Mouse (Mus musculus) liver, embryonic 14.5 days (tissue): ENCODE results near the gene Sh3gl3. TPM values are rescaled to one million over a fixed set of nuclear protein-coding genes. Genes with fewer than 3 reads are reported as not detected.

Experiments
- ATAC-seq: fragments of 200-750 bp; cut with Nextera tagmentation; 2 replicates; pipeline ENCODE4 v1.8.0; 2017; ENCODE audit warnings: moderate number of reproducible peaks, mild to moderate bottlenecking, moderate library complexity; ENCODE audit not compliant: insufficient read depth
- DNase-seq, 3 experiments: peaks; one replicate each; pipeline ENCODE4 v3.0.0-alpha.2; 2012 to 2013; ENCODE audit warnings: low read depth in 3 of 3, low spot score in 3 of 3
- H3K27ac ChIP-seq: fragments of 300-500 bp; sonication (generic); 2 replicates; pipeline ENCODE4 v1.5.1; 2014; ENCODE audit warnings: moderate library complexity, mild to moderate bottlenecking, control low read depth, inconsistent platforms
- H3K27me3 ChIP-seq: fragments of 300-500 bp; sonication (generic); 2 replicates; pipeline ENCODE4 v1.6.1; 2014; ENCODE audit warnings: mild to moderate bottlenecking, low read length, moderate library complexity; ENCODE audit not compliant: control insufficient read depth, insufficient read depth
- H3K36me3 ChIP-seq: fragments of 300-500 bp; sonication (generic); replicated peaks from 2 replicates; pipeline ENCODE4 v1.6.1; 2014; ENCODE audit warnings: low read depth; ENCODE audit not compliant: control insufficient read depth, insufficient read depth
- H3K4me1 ChIP-seq, 2 experiments: fragments of 200-500 bp in 1 of 2; fragments of 300-500 bp in 1 of 2; sonication (generic) in 1 of 2; replicated peaks; 2 replicates each; pipeline ENCODE4 v1.6.1; 2012 to 2014; ENCODE audit warnings: antibody characterized with exemption in 1 of 2, inconsistent platforms in 1 of 2, low read length in 1 of 2; ENCODE audit not compliant: control insufficient read depth in 2 of 2, insufficient read depth in 2 of 2
- H3K4me2 ChIP-seq: fragments of 300-500 bp; sonication (generic); 2 replicates; pipeline ENCODE4 v1.6.1; 2014; ENCODE audit warnings: low read depth, mild to moderate bottlenecking, control low read depth, moderate library complexity
- H3K4me3 ChIP-seq, 2 experiments: fragments of 200-500 bp in 1 of 2; fragments of 300-500 bp in 1 of 2; sonication (generic) in 1 of 2; 2 replicates each; pipeline ENCODE4 v1.5.1; 2012 to 2014; ENCODE audit warnings: low read depth in 2 of 2, low read length in 2 of 2, mild to moderate bottlenecking in 2 of 2, control low read depth in 1 of 2, inconsistent platforms in 1 of 2, moderate library complexity in 1 of 2; ENCODE audit not compliant: insufficient read depth in 1 of 2
- H3K9ac ChIP-seq: fragments of 300-500 bp; sonication (generic); replicated peaks from 2 replicates; pipeline ENCODE4 v1.6.1; 2014; ENCODE audit warnings: mild to moderate bottlenecking, control low read depth, moderate library complexity
- H3K9me3 ChIP-seq: fragments of 300-500 bp; sonication (generic); 2 replicates; pipeline ENCODE4 v1.6.1; 2016; ENCODE audit warnings: low read length, mixed read lengths; ENCODE audit not compliant: control insufficient read depth
- CTCF ChIP-seq: IDR thresholded peaks from 2 replicates; pipeline ENCODE4 v1.5.1; 2016; ENCODE audit warnings: antibody characterized with exemption, low read depth, control low read depth
- EP300 ChIP-seq: IDR thresholded peaks from 2 replicates; pipeline ENCODE4 v1.6.1; 2016; ENCODE audit warnings: antibody characterized with exemption, low read depth
- WGBS: fragments of 180-500 bp; shearing (Covaris S2); extraction: QIAGEN DNeasy Blood & Tissue Kit; methylation state at CpG from one replicate; pipeline ENCODE4 v1.1.7; 2014; ENCODE audit not compliant: insufficient replicate concordance; 5-methylcytosine and 5-hydroxymethylcytosine counted together
- polyA plus RNA-seq, 2 experiments: library from polyadenylated mRNA; depleted of rRNA in 1 of 2; stranded (reverse) in 1 of 2; unstranded in 1 of 2; fragments of >200 nt; fragmentation: Nextera tagmentation in 1 of 2; extraction: Ambion mirVana in 1 of 2; gene quantifications; 2 replicates each; pipeline versions ENCODE4 v1.2.1 to v1.2.3; 2012 to 2014

The Sh3gl3 gene
- polyA plus RNA-seq, 2 experiments, result 0.09 to 0.13 TPM

- ATAC-seq (no peak), DNase-seq (no peak)
- Histone ChIP-seq H3K4me3 (no peak overlapping the region), H3K4me2 (no peak overlapping the region), H3K4me1 (no peaks in the 10 kb centered on the region), H3K9me3 (no peaks in the 10 kb centered on the region), H3K9ac (no peak overlapping the region; the same call in 1 of the 2 replicates), H3K36me3 (no peaks in the 10 kb centered on the region), H3K27me3 (no peaks in the 10 kb centered on the region), H3K27ac (no peak overlapping the region)
- TF ChIP-seq CTCF (no peak), EP300 (no peak)
- WGBS, result 59% methylated on average over 13 of the region's 13 CpGs
These were observed 108.8 kb downstream of the Sh3gl3 start for GRCm38 (mm10) chr7:82282464-82282863.

DNA sequence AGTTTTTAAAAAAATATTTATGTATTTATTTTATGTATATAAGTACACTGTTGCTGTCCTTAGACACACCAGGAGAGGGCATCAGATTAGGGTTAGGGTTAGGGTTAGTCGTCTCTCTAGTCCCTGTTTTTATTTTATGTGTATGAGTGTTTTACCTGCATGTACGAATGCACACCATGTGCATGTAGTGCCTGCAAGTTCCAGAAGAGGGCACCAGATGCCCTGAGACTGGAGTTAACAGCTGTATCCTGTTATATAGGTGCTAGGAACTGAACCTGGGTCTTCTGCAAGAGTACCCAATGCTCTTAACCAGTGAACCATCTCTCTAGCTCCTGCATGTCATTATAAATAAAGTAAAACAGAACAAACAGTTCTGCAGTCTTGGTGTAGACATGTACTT is 113.6 kb downstream of the Sh3gl3 start:
- 53% methylated on average over 2 of the region's 2 CpGs for WGBS
- TF ChIP-seq CTCF (0 out of 2 replicates have a peak, but pooled peaks have one; percentile 20), EP300 (no peak)

DNA sequence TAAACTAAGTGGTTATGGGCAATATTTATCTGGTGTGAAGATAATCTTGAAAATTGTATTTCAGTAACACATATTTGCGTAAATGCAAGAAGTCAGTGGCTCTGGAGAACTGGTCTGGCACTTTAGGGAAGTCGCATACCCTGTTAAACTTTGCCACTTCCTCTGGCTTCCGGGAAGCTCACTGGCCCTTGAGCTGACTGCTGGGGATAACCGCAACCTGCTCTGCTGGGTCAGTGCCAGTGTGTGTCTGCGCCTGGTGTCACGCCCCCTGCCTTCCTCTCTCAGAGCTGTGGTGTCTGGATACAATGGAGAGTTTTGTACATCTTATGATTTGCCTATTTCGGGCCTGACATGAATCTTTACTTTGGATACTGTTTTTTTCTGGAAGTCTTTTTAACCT is 119.8 kb downstream of the Sh3gl3 start:
- Histone ChIP-seq H3K9me3 (no peaks in the 10 kb centered on the region), H3K27me3 (no peaks in the 10 kb centered on the region), H3K4me1 (no peaks in the 10 kb centered on the region), H3K9ac (no peak overlapping the region), H3K27ac (no peak overlapping the region), H3K36me3 (no peaks in the 10 kb centered on the region), H3K4me2 (no peak overlapping the region), H3K4me3 (no peak overlapping the region)
- TF ChIP-seq CTCF, result no peak
- DNase-seq (no peak), ATAC-seq (no peak)
- 24% methylated on average over 7 of the region's 7 CpGs for WGBS

More for the DNA sequence above, 113.6 kb downstream of the Sh3gl3 start:
- Histone ChIP-seq H3K27ac (no peak overlapping the region), H3K9me3 (no peaks in the 10 kb centered on the region), H3K4me3 (no peak overlapping the region), H3K4me2 (no peak overlapping the region), H3K9ac (no peak overlapping the region), H3K4me1 (no peaks in the 10 kb centered on the region), H3K27me3 (no peaks in the 10 kb centered on the region), H3K36me3 (no peaks in the 10 kb centered on the region)
- ATAC-seq, result no peak
- no peak for DNase-seq

GRCm38 (mm10) chr7:82294083-82294482 is 120.4 kb downstream of the Sh3gl3 start:
- DNase-seq, result no peak
- ATAC-seq, result no peak
- Histone ChIP-seq H3K27ac (no peak overlapping the region), H3K27me3 (no peaks in the 10 kb centered on the region), H3K4me3 (no peak overlapping the region), H3K36me3 (no peaks in the 10 kb centered on the region), H3K9me3 (no peaks in the 10 kb centered on the region), H3K4me2 (no peak overlapping the region), H3K4me1 (no peaks in the 10 kb centered on the region), H3K9ac (no peak overlapping the region)
- TF ChIP-seq EP300, result no peak
- TF ChIP-seq CTCF, result no peak
- WGBS, result 62% methylated on average over 10 of the region's 10 CpGs

DNA sequence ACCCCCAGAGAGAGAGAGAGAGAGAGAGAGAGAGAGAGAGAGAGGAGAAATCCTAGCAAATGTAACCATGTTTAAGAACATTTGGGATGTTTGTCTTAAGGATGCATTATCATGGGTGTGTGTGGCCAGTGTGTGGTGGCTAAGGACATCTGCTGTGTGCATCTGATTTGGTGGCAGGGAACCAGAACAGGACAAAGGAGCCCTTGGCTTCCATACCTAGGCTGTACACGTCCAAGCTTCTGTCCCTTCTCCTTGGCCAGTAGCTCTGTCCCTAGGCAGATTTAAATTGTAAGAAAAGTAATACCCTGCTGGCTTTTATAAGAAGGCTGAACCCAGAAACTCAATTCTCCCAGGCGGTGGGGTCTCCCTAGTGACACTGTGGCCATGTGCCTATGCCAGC is 121.0 kb downstream of the Sh3gl3 start:
- Histone ChIP-seq H3K4me3 (no peak overlapping the region), H3K9ac (no peak overlapping the region), H3K36me3 (no peaks in the 10 kb centered on the region), H3K27ac (no peak overlapping the region), H3K27me3 (no peaks in the 10 kb centered on the region), H3K4me1 (no peaks in the 10 kb centered on the region), H3K4me2 (no peak overlapping the region), H3K9me3 (no peaks in the 10 kb centered on the region)
- DNase-seq (no peak), ATAC-seq (no peak)
- TF ChIP-seq EP300, result no peak
- no peak for TF ChIP-seq CTCF
- 39% methylated on average over 2 of the region's 2 CpGs for WGBS

- H3K27ac ChIP-seq, result no peak overlapping the region
- no peak for TF ChIP-seq EP300
- no peak for TF ChIP-seq CTCF
- WGBS, result 61% methylated on average over 4 of the region's 4 CpGs
- no peak overlapping the region for H3K4me2 ChIP-seq
- DNase-seq (no peak), ATAC-seq (no peak)
- H3K27me3 ChIP-seq, result no peaks in the 10 kb centered on the region
- no peaks in the 10 kb centered on the region for H3K36me3 ChIP-seq
- H3K9ac ChIP-seq, result no peak overlapping the region
- no peaks in the 10 kb centered on the region for H3K4me1 ChIP-seq
- H3K9me3 ChIP-seq, result no peaks in the 10 kb centered on the region
- no peak overlapping the region for H3K4me3 ChIP-seq
These were observed 134.8 kb downstream of the Sh3gl3 start for GRCm38 (mm10) chr7:82308398-82308797.
